ENCODE assay signal across 8 mouse cellular contexts in genomic region chr15:60760015-60760437, GRCm38 (mm10).
DNase-seq lines count a peak whose midpoint lies in the region; ATAC-seq and TF ChIP-seq lines count a peak whose summit lies in the region.

No protein-coding gene starts in this region.

- H3K9ac ChIP-seq in liver, embryonic 13.5 days = no peak overlapping the region

- H3K4me2 ChIP-seq in liver, embryonic 13.5 days = no peak overlapping the region

- peak; percentile 85 for ATAC-seq in common myeloid progenitor, adult 5-6 weeks (replicated peaks; ENCODE audit: low read depth, poor library complexity, severe bottlenecking)
- no peak for ATAC-seq in liver, embryonic 13.5 days (ENCODE audit: low read depth)

- no peaks in the 10 kb centered on the region for H3K9me3 ChIP-seq in liver, embryonic 13.5 days (replicated peaks)

- DNase-seq in B cell, adult 2 months = peak; percentile 57 to 63
- peak; percentile 36 for DNase-seq in T-cell, adult 2 months (ENCODE audit: low spot score)
- DNase-seq in heart, adult 18-20 months = peak; percentile 28 to 64
- DNase-seq in kidney, adult 18-20 months = peak; percentile 74
- peak; percentile 5 for DNase-seq in liver, embryonic 13.5 days
- peak; percentile 28 for DNase-seq in urinary bladder, postnatal 10 days (ENCODE audit: low spot score)

- TF ChIP-seq CTCF in olfactory bulb, adult 2 months (IDR thresholded peaks at IDR 0.05; ENCODE audit: insufficient read depth, low read depth, low read length) = 0 out of 2 replicates have a peak, but pooled peaks have one; percentile 20

- no peaks in the 10 kb centered on the region for H3K36me3 ChIP-seq in liver, embryonic 13.5 days

- 23% methylated on average over 6 of the region's 6 CpGs for WGBS in liver, embryonic 13.5 days (ENCODE audit: insufficient replicate concordance)
- WGBS in olfactory bulb, adult 2 months = 48% methylated on average over 6 of the region's 6 CpGs

- H3K4me3 ChIP-seq in liver, embryonic 13.5 days (replicated peaks) = no peak overlapping the region
- H3K4me3 ChIP-seq in olfactory bulb, adult 2 months (ENCODE audit: insufficient read depth, low read depth, low read length) = no peak overlapping the region

- no peaks in the 10 kb centered on the region for H3K27me3 ChIP-seq in liver, embryonic 13.5 days

- no peak overlapping the region for H3K27ac ChIP-seq in liver, embryonic 13.5 days
- H3K27ac ChIP-seq in olfactory bulb, adult 2 months (ENCODE audit: insufficient read depth, low read depth, low read length) = no peak overlapping the region

- no peaks in the 10 kb centered on the region for H3K4me1 ChIP-seq in liver, embryonic 13.5 days (replicated peaks)
- H3K4me1 ChIP-seq in olfactory bulb, adult 2 months (ENCODE audit: control insufficient read depth, insufficient read depth, low read length) = no peaks in the 10 kb centered on the region

- TF ChIP-seq POLR2A in olfactory bulb, adult 2 months (IDR thresholded peaks at IDR 0.05; ENCODE audit: insufficient read depth, low read depth, low read length) = no peak

Comparison
In these comparisons a context has a peak if more than half of its experiments do, and no peak if none do; other contexts are left out.
1. DNase-seq: peak in every context shown above with its lines; median percentile 74 in kidney, adult 18-20 months; 60 in B cell, adult 2 months; 46 in heart, adult 18-20 months; 36 in T-cell, adult 2 months; 28 in urinary bladder, postnatal 10 days; 5 in liver, embryonic 13.5 days.